Mouse (Mus musculus) heart, adult 2 months (tissue): Measurements from ENCODE around the gene Nfkbil1. TPM values are rescaled to one million over a fixed set of nuclear protein-coding genes. Genes with fewer than 3 reads are reported as not detected.
"Not testable (repeated sequence)": the region's sequence is repeated elsewhere in the genome, so short reads cannot be mapped to it uniquely, and the experiment has no call there.

Experiments
- DNase-seq, 2 experiments: peaks; one replicate each; pipeline ENCODE4 v3.0.0; 2021
- H3K27ac ChIP-seq: fragments of 200-600 bp; 2 replicates; pipeline ENCODE4 v1.8.1; 2022
- H3K27me3 ChIP-seq: fragments of 200-500 bp; 2 replicates; pipeline ENCODE4 v1.6.1; 2012; ENCODE audit warnings: mild to moderate bottlenecking, low read length, inconsistent platforms, mixed read lengths; ENCODE audit not compliant: control insufficient read depth, insufficient read depth
- H3K36me3 ChIP-seq: fragments of 200-500 bp; 2 replicates; pipeline ENCODE4 v1.6.1; 2012; ENCODE audit warnings: low read length, inconsistent platforms; ENCODE audit not compliant: control insufficient read depth, insufficient read depth
- H3K4me1 ChIP-seq: fragments of 200-500 bp; 2 replicates; pipeline ENCODE4 v1.6.1; 2011; ENCODE audit warnings: low read length; ENCODE audit not compliant: control insufficient read depth, insufficient read depth
- H3K4me3 ChIP-seq: fragments of 200-600 bp; 2 replicates; pipeline ENCODE4 v1.8.1; 2022
- H3K79me2 ChIP-seq: fragments of 200-500 bp; replicated peaks from 2 replicates; pipeline ENCODE4 v1.6.1; 2012; ENCODE audit warnings: mild to moderate bottlenecking, inconsistent platforms, low read length, moderate library complexity, mixed read lengths; ENCODE audit not compliant: control insufficient read depth, insufficient read depth
- H3K9ac ChIP-seq: fragments of 200-500 bp; 2 replicates; pipeline ENCODE4 v1.6.1; 2012; ENCODE audit warnings: low read depth, mild to moderate bottlenecking, control low read depth, inconsistent platforms, low read length, mixed read lengths
- CTCF ChIP-seq: fragments of 200-600 bp; IDR thresholded peaks from 2 replicates; pipeline ENCODE4 v1.8.1; 2022; ENCODE audit warnings: antibody characterized with exemption, mild to moderate bottlenecking, moderate library complexity
- EP300 ChIP-seq: fragments of 200-500 bp; IDR thresholded peaks from 2 replicates; pipeline ENCODE4 v1.6.1; 2011; ENCODE audit warnings: low read depth, low read length, control low read depth; ENCODE audit not compliant: insufficient read depth
- POLR2A ChIP-seq: fragments of 200-500 bp; IDR thresholded peaks from 2 replicates; pipeline ENCODE4 v1.6.1; 2011; ENCODE audit warnings: mild to moderate bottlenecking, low read depth, low read length, control low read depth; ENCODE audit not compliant: insufficient read depth
- WGBS: fragments of 180-500 bp; shearing (Covaris S2); methylation state at CpG from one replicate; pipeline ENCODE4 v1.1.7; 2018; 5-methylcytosine and 5-hydroxymethylcytosine counted together
- intact Hi-C: fragments of 180-260 bp; cut with DNase I; formaldehyde crosslinking; loops from one replicate; pipeline ENCODE4 v1.15.1; 2025
- polyA plus RNA-seq: library from polyadenylated mRNA; depleted of rRNA; stranded (reverse); fragments of >200 nt; gene quantifications from 2 replicates; pipeline ENCODE4 v1.2.3, GENCODE M21; 2012
- total RNA-seq, 2 experiments: library from RNA; stranded (reverse); gene quantifications; 2 replicates each; pipeline ENCODE4 v1.2.3; 2021

Nfkbil1 gene
- total and polyA plus RNA-seq, 3 experiments: 5.0 to 8.2 (median 6.5) TPM

DNA sequence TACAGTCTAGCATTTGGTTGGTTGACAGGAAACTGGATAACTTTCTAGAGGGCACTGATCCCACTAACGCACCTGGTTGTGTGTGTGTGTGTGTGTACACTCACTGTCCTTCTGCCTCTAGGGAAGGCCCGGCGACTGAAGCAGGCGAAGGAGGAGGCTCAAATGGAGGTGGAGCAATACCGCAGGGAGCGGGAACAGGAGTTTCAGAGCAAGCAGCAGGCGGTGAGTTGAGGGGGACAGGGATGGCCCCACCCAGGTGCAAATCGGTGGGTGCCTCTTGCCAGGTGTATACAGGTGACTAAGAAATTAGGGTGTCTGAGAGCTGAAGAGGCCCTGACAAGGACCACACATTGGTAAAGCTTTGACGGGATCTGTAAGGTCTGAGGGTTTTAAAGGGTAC, 1.4 kb upstream of the Nfkbil1 start:
- Histone ChIP-seq H3K79me2 (no peaks in the 10 kb centered on the region; the same call in 1 of the 2 replicates), H3K4me3 (no peak overlapping the region), H3K36me3 (no peaks in the 10 kb centered on the region), H3K27ac (no peak overlapping the region), H3K4me1 (peaks cover 8% of the 10 kb centered on the region), H3K9ac (no peak overlapping the region), H3K27me3 (no peaks in the 10 kb centered on the region)
- intact Hi-C loops: loop anchor here (2.0 to 10.0 kb wide), 4 partner anchors 70 to 382 kb away; partner anchors contain the start of genes Csnk2b, Gpank1, Nelfe and Skiv2l
- TF ChIP-seq CTCF (no peak), EP300 (no peak), POLR2A (no peak)
- no peak for DNase-seq
- WGBS: 79% methylated on average over 9 of the region's 9 CpGs

DNA sequence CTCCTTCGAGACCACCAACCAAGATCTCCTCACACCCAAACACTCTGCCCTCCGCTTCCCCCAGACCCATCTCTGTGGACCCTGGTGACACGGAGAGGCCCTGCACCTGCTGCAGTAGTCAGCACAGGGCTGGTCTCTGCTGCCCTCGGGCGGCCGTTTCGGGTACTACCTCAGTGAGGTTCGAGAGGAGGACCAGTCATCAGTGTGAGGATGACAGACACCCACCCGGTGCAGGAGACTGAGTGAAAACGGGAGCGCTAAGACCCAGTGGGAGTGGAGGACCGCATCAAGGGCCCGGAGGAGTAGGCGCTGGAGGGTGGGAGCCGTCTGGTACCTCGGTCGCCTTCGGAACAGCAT, 776 bp upstream of the Nfkbil1 start:
- Histone ChIP-seq H3K9ac (peak overlapping the region; percentile 63), H3K4me1 (peaks cover 8% of the 10 kb centered on the region), H3K27me3 (no peaks in the 10 kb centered on the region), H3K4me3 (peak overlapping the region; percentile 67), H3K79me2 (no peaks in the 10 kb centered on the region; the same call in 1 of the 2 replicates), H3K36me3 (no peaks in the 10 kb centered on the region), H3K27ac (peak overlapping the region; percentile 94)
- intact Hi-C loops: loop anchor here (2.0 to 10.0 kb wide), 4 partner anchors 70 to 382 kb away; partner anchors contain the start of genes Csnk2b, Gpank1, Nelfe and Skiv2l
- 1% methylated on average over 18 of the region's 18 CpGs for WGBS
- peak; percentile 93 to 99 for DNase-seq
- no peak; the same call in 1 of the 2 replicates for TF ChIP-seq EP300
- no peak; the same call in 1 of the 2 replicates for TF ChIP-seq CTCF
- TF ChIP-seq POLR2A: no peak; the same call in 1 of the 2 replicates

DNA sequence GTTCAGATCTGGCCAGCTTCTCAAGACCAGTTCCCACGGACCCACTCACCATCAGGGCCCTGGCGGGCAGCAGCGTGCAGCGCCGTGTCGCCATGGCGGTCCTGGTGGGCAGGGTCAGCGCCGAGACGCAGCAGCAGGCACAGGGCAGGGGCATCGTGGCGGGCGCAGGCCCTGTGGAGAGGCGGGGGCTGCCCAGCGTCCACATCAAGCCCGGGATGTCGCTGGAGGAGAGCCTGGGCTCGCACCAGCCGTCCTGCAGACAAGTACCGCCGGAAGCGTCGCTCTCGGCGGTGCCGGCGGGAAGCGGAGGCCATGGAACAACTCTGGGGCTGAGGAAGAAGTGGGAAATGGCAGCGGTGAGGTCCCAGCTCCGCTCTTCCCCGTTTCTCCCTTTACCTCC, 689 bp downstream of the Nfkbil1 start:
- intact Hi-C loops: loop anchor here (5.0 to 10.0 kb wide), 3 partner anchors 113 to 380 kb away; partner anchors contain the start of genes Csnk2b, Gpank1, Nelfe and Skiv2l
- under 1% methylated on average over 31 of the region's 31 CpGs for WGBS
- TF ChIP-seq EP300 (no peak), CTCF (no peak), POLR2A (no peak)
- H3K27ac ChIP-seq: peak overlapping the region; percentile 94
- H3K36me3 ChIP-seq: no peaks in the 10 kb centered on the region
- H3K9ac ChIP-seq: peak overlapping the region; percentile 92
- DNase-seq: peak; percentile 65 to 73
- H3K79me2 ChIP-seq: peaks cover 2% of the 10 kb centered on the region
- peaks cover 5% of the 10 kb centered on the region; the same call in 1 of the 2 replicates for H3K4me1 ChIP-seq
- H3K27me3 ChIP-seq: no peaks in the 10 kb centered on the region
- peak overlapping the region; percentile 67 for H3K4me3 ChIP-seq

DNA sequence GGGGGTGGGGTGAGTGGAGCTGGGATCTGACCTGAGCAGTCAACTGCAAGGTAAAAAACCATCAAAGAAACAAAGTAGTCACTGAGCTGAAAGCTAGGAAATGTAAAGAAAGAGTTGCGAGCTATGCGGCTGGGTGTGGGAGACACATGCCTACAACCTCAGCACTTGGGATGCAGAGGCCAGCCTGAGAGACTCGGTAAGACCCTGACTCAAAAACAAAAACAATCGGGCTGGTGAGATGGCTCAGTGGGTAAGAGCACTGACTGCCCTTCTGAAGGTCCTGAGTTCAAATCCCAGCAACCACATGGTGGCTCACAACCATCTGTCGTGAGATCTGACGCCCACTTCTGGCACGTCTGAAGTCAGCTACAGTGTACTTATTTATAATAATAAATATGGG, 1.5 kb downstream of the Nfkbil1 start:
- not testable (repeated sequence) for H3K36me3 ChIP-seq, H3K4me1 ChIP-seq, H3K9ac ChIP-seq, H3K27me3 ChIP-seq, H3K79me2 ChIP-seq, DNase-seq, H3K4me3 ChIP-seq
- intact Hi-C loops: loop anchor here (10.0 kb wide), 1 partner anchor 379 kb away; the partner anchor contains the start of genes Nelfe and Skiv2l
- WGBS: 60% methylated on average over 7 of the region's 7 CpGs
- peak overlapping the region; percentile 94; the same call in 1 of the 2 replicates for H3K27ac ChIP-seq

DNA sequence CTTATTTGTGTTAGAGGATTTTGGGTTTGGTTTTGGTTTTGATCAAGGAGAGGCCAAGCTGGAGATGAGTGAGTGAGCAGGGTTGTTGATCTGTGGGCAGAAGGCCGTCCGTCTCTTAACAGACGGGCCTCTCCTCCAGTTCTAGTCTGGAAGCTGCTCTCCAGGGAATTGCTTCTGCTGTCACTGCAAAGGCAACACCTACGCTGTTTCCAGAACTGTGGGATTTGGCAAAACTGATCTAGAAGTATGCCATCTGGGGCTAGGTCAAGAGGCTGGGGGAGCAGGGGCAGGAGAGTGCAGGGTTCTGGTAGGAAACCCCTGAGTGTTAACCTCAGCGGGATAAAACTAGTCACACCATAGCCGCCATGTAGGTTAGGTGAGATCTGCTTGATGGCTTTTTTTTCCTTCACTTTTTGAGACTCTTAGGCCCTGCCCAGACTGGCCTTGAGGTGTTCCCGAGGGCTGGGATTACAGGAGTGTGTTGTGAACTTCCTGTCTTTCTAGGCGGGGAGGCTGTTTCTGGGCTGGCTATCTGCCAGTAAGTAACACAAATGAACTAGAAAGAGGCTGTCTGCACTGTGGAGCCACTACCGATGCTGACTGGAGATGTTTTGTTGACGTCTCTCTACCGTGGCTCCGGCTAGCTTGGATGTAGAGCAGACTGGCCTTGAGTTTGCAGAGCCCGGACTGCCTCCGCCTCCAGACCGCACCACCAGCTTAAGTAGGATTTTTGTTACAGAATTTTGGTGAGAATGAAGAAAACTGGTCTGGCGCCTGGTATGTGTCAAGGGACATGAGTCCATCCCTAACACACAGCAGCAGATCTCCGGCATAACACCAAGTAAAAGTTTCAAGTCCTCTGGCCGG, 2.2 kb downstream of the Nfkbil1 start, which contains the start of gene Atp6v1g2:
Gene Atp6v1g2, plus strand, starts transcription at position 547 of the 867 bp plus-strand sequence.
- peak within 1 kb of the TSS; percentile 94 for H3K27ac ChIP-seq
- H3K27me3 ChIP-seq: no peaks in the 10 kb centered on the region
- H3K4me1 ChIP-seq: peaks cover 5% of the 10 kb centered on the region; the same call in 1 of the 2 replicates
- no peaks in the 10 kb centered on the region for H3K36me3 ChIP-seq
- TF ChIP-seq POLR2A (no peak), CTCF (no peak), EP300 (no peak)
- 28% methylated on average over 18 of the region's 18 CpGs for WGBS
- intact Hi-C loops: loop anchor here (10.0 kb wide), 1 partner anchor 379 kb away; the partner anchor contains the start of genes Nelfe and Skiv2l
- DNase-seq: peak; percentile 31 to 40
- peaks cover 3% of the 10 kb centered on the region for H3K79me2 ChIP-seq
- H3K9ac ChIP-seq: peak within 1 kb of the TSS; percentile 37
- H3K4me3 ChIP-seq: peak within 1 kb of the TSS; percentile 67; the same call in 1 of the 2 replicates
